Mouse (Mus musculus) MEL (cell line): ENCODE results near the gene Hacd3. TPM values are rescaled to one million over a fixed set of nuclear protein-coding genes. Genes with fewer than 3 reads are reported as not detected.

ENCODE experiments used
- DNase-seq: peaks from one replicate; pipeline ENCODE4 v3.0.0; 2011; ENCODE audit warnings: low read depth, low spot score
- H3K27ac ChIP-seq: 2 replicates; pipeline ENCODE4 v1.5.1; 2012; ENCODE audit warnings: low read depth, mild to moderate bottlenecking, control low read depth, low read length, moderate library complexity; ENCODE audit not compliant: control insufficient read depth
- H3K27me3 ChIP-seq, 2 experiments: fragments of 150-350 bp in 1 of 2; sonication (generic) in 1 of 2; 2 replicates each; pipeline ENCODE4 v1.6.1; 2012; ENCODE audit warnings: low read length in 2 of 2, mild to moderate bottlenecking in 2 of 2, improper control_type of control experiment in 1 of 2, moderate library complexity in 1 of 2; ENCODE audit not compliant: insufficient read depth in 2 of 2, control insufficient read depth in 1 of 2
- H3K36me3 ChIP-seq, 2 experiments: 2 replicates each; pipeline ENCODE4 v1.6.1; 2012 to 2014; ENCODE audit warnings: low read length in 2 of 2, improper control_type of control experiment in 1 of 2, inconsistent platforms in 1 of 2, mild to moderate bottlenecking in 1 of 2; ENCODE audit not compliant: insufficient read depth in 2 of 2, control insufficient read depth in 1 of 2
- H3K4me1 ChIP-seq, 2 experiments: fragments of 150-350 bp in 1 of 2; sonication (generic) in 1 of 2; 2 replicates each; pipeline ENCODE4 v1.6.1; 2012; ENCODE audit warnings: low read length in 2 of 2, improper control_type of control experiment in 1 of 2, mild to moderate bottlenecking in 1 of 2; ENCODE audit not compliant: insufficient read depth in 2 of 2, control insufficient read depth in 1 of 2
- H3K4me3 ChIP-seq, 2 experiments: fragments of 150-350 bp in 1 of 2; sonication (generic) in 1 of 2; 2 replicates each; pipeline ENCODE4 v1.5.1; 2012; ENCODE audit warnings: low read depth in 2 of 2, low read length in 2 of 2, mild to moderate bottlenecking in 2 of 2, moderate library complexity in 2 of 2, control low read depth in 1 of 2, improper control_type of control experiment in 1 of 2; ENCODE audit not compliant: control insufficient read depth in 1 of 2, insufficient read depth in 1 of 2
- H3K79me2 ChIP-seq: 2 replicates; pipeline ENCODE4 v1.6.1; 2012; ENCODE audit warnings: mild to moderate bottlenecking, low read length, moderate library complexity; ENCODE audit not compliant: control insufficient read depth, poor library complexity, insufficient read depth
- H3K9ac ChIP-seq: 2 replicates; pipeline ENCODE4 v1.6.1; 2012; ENCODE audit warnings: low read depth, mild to moderate bottlenecking, control low read depth, low read length, moderate library complexity; ENCODE audit not compliant: control insufficient read depth, poor library complexity, severe bottlenecking
- H3K9me3 ChIP-seq: fragments of 150-350 bp; sonication (generic); replicated peaks from 2 replicates; pipeline ENCODE4 v1.6.1; 2012; ENCODE audit warnings: mild to moderate bottlenecking, low read length, improper control_type of control experiment, moderate library complexity; ENCODE audit not compliant: insufficient read depth
- CHD1 ChIP-seq: IDR thresholded peaks from 2 replicates; pipeline ENCODE4 v1.6.1; 2012; ENCODE audit warnings: low read depth, mild to moderate bottlenecking, inconsistent platforms, low read length, improper control_type of control experiment
- CHD2 ChIP-seq: IDR thresholded peaks from 2 replicates; pipeline ENCODE4 v1.6.1; 2011; ENCODE audit warnings: low read length, improper control_type of control experiment
- CTCF ChIP-seq, 3 experiments: IDR thresholded peaks in 2 of 3; conservative IDR thresholded peaks in 1 of 3; 2 replicates each; pipeline ENCODE4 v1.5.1; 2011 to 2012; ENCODE audit warnings: low read length in 3 of 3, low read depth in 2 of 3, mild to moderate bottlenecking in 2 of 3, improper control_type of control experiment in 1 of 3, inconsistent platforms in 1 of 3, mixed read lengths in 1 of 3, moderate library complexity in 1 of 3; ENCODE audit not compliant: control insufficient read depth in 1 of 3, insufficient read depth in 1 of 3, poor library complexity in 1 of 3, severe bottlenecking in 1 of 3
- ELF1 ChIP-seq: IDR thresholded peaks from 2 replicates; pipeline ENCODE4 v1.6.1; 2014; ENCODE audit warnings: low read depth, mild to moderate bottlenecking, inconsistent platforms, low read length, improper control_type of control experiment, moderate library complexity
- GABPA ChIP-seq: IDR thresholded peaks from 2 replicates; pipeline ENCODE4 v1.6.1; 2012; ENCODE audit warnings: low read depth, mild to moderate bottlenecking, inconsistent platforms, low read length, improper control_type of control experiment, moderate library complexity
- GATA1 ChIP-seq: IDR thresholded peaks from 2 replicates; pipeline ENCODE4 v1.6.1; 2011; ENCODE audit warnings: low read depth, low read length, improper control_type of control experiment
- KAT2A ChIP-seq: conservative IDR thresholded peaks from 2 replicates; pipeline ENCODE4 v1.6.1; 2012; ENCODE audit warnings: low read depth, low read length, improper control_type of control experiment, inconsistent platforms
- MYC ChIP-seq: IDR thresholded peaks from 2 replicates; pipeline ENCODE4 v1.6.1; 2011; ENCODE audit warnings: low read depth, mild to moderate bottlenecking, low read length, improper control_type of control experiment, moderate library complexity
- NRF1 ChIP-seq: IDR thresholded peaks from 2 replicates; pipeline ENCODE4 v1.6.1; 2014; ENCODE audit warnings: low read depth, mild to moderate bottlenecking, inconsistent platforms, low read length, improper control_type of control experiment, moderate library complexity; ENCODE audit not compliant: poor library complexity, insufficient read depth, severe bottlenecking
- SIN3A ChIP-seq: IDR thresholded peaks from 2 replicates; pipeline ENCODE4 v1.6.1; 2012; ENCODE audit warnings: low read length, improper control_type of control experiment, inconsistent platforms
- SMC3 ChIP-seq: IDR thresholded peaks from 2 replicates; pipeline ENCODE4 v1.6.1; 2011; ENCODE audit warnings: low read depth, low read length, improper control_type of control experiment
- UBTF ChIP-seq: IDR thresholded peaks from 2 replicates; pipeline ENCODE4 v1.6.1; 2012; ENCODE audit warnings: low read depth, mild to moderate bottlenecking, inconsistent platforms, low read length, improper control_type of control experiment, moderate library complexity, borderline replicate concordance; ENCODE audit not compliant: insufficient read depth
- USF2 ChIP-seq, 2 experiments: IDR thresholded peaks; 2 replicates each; pipeline ENCODE4 v1.6.1; 2011 to 2012; ENCODE audit warnings: improper control_type of control experiment in 2 of 2, low read length in 2 of 2, borderline replicate concordance in 1 of 2, inconsistent platforms in 1 of 2, low read depth in 1 of 2, mild to moderate bottlenecking in 1 of 2; ENCODE audit not compliant: insufficient read depth in 1 of 2
- polyA plus RNA-seq, 2 experiments: library from polyadenylated mRNA; stranded (reverse) in 1 of 2; unstranded in 1 of 2; fragments of >175 nt in 1 of 2; fragments of >200 nt in 1 of 2; gene quantifications; 2 replicates each; pipeline versions ENCODE4 v1.2.1 to v1.2.4; 2012; ENCODE audit warnings: low replicate concordance in 2 of 2, low read depth in 1 of 2; ENCODE audit not compliant: insufficient read length in 2 of 2, insufficient read depth in 1 of 2, missing spikeins in 1 of 2
- total RNA-seq: library from RNA; depleted of rRNA; stranded (reverse); fragments of 300-350 nt; gene quantifications from 2 replicates; pipeline ENCODE4 v1.2.3, GENCODE M21; 2012

Hacd3 gene
- total and polyA plus RNA-seq, 3 experiments: 47.3 to 340 (median 57.9) TPM

DNA sequence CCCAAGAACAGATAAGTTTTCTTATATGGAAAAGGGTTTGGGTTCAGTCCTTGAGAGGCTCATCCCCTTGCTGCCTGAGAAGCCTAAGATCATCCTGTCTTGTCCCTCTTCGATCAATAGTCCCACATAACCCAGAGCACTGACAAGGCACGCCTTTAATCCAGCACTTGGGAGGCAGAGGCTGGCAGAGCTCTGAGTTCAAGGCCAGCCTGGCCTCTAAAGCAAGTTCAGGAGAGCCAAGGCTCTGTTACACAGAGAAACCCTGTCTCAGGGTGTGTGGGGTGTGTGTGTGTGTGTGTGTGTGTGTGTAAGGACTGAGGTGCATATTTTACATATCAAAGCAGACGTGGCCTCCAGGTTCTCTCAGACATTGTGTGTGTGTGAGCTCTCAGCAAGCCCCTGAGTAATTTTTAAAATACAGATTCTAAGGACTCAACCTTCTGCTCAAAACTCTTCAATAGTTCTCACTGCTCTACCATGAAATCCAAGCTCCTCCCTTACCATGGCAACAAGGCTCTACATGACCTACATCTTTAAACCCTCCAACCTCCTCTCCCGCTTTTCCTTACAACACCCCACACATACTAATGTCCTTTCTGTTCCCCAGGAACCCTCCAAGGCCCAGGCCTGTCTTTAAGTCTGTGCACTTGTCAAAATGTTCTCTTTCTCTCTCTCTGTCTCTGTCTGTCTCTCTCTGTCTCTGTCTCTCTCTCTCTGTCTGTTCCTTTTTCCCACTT lies 5.1 kb downstream of the Hacd3 start:
- H3K36me3 ChIP-seq: peaks cover 0 to 42% of the 10 kb centered on the region in 2 experiments; a peak in 2 of 4 replicates
- no peak overlapping the region for H3K27ac ChIP-seq
- no peak overlapping the region for H3K4me3 ChIP-seq
- TF ChIP-seq SMC3: no peak
- no peak for TF ChIP-seq USF2 (IDR thresholded peaks at IDR 0.05; ENCODE audit: borderline replicate concordance in 1 of 2, insufficient read depth in 1 of 2, low read depth in 1 of 2, low read length in 2 of 2)
- TF ChIP-seq KAT2A: no peak
- TF ChIP-seq GATA1: no peak
- TF ChIP-seq UBTF: no peak
- TF ChIP-seq GABPA: no peak
- no peak for TF ChIP-seq ELF1
- TF ChIP-seq CHD2: no peak
- TF ChIP-seq NRF1: no peak
- no peak for TF ChIP-seq MYC
- TF ChIP-seq CHD1: no peak
- H3K27me3 ChIP-seq: no peaks in the 10 kb centered on the region
- H3K9me3 ChIP-seq: no peaks in the 10 kb centered on the region
- peaks cover 59% of the 10 kb centered on the region for H3K79me2 ChIP-seq
- DNase-seq: no peak
- peaks cover 18 to 38% of the 10 kb centered on the region in 2 experiments for H3K4me1 ChIP-seq
- H3K9ac ChIP-seq: no peak overlapping the region

DNA sequence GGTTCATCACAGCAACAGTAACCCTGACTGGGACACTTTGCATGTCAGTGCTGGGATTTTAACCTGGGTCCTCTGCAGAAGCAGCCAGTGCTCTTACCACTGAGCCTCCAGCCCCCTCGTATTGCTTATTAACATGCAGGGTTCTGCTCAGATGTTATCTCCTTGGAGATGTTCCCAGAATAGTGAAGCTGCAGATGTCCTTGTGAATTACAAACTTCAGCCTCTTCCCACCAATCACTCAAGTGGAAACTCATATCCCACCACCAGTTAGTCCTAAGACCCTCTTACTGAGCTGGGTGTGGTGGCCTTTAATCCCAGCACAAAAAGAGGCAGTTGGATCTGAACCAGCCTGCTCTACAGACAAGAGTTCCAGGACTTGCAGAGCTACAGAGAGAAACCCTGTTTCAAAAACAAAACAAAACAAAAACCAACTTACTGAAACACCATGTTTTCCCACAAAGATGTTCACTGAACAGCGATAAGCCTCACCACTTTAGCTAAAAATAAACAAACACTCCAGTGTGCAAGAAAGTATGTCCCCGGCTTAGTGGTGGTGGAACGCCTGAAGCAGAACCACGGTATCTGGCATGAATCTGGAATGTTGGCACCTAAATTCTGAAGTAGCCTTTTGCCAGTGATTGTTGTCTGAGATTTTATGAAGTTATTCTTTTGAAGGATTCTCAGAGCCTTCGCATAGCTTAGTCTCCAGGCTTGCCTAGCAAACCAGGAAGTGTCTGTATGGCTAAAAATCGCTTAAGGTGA lies 5.9 kb downstream of the Hacd3 start:
- peaks cover 0 to 42% of the 10 kb centered on the region in 2 experiments; a peak in 2 of 4 replicates for H3K36me3 ChIP-seq
- no peak overlapping the region for H3K9ac ChIP-seq
- H3K4me1 ChIP-seq: peaks cover 18 to 38% of the 10 kb centered on the region in 2 experiments
- no peaks in the 10 kb centered on the region for H3K9me3 ChIP-seq
- DNase-seq: peak; percentile 24
- no peak overlapping the region for H3K27ac ChIP-seq
- peaks cover 52% of the 10 kb centered on the region for H3K79me2 ChIP-seq
- H3K27me3 ChIP-seq: no peaks in the 10 kb centered on the region
- TF ChIP-seq ELF1: peak; percentile 49; the same call in 1 of the 2 replicates
- no peak for TF ChIP-seq GATA1
- H3K4me3 ChIP-seq: no peak overlapping the region

DNA sequence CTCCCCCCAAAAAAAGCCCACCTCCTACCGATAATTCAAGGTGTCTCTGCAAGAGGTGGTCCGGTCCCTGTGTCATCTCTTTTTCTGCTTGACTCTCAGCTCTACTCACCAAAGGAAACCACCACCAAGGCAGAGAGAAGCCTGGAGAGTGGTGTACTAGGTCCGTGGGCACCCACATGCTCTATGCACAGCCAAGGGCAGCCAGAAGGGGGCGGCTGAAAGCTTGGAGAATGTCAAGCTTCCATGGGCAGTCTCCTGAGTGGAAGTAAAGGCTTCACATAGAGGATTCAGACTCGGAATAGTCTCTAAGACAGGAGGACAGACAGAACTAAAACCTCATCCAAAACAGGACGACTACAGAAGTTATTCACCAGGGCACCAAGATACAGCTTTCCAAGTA lies 10.2 kb downstream of the Hacd3 start:
- Histone ChIP-seq H3K27ac (no peak overlapping the region), H3K9ac (no peak overlapping the region), H3K27me3 (no peaks in the 10 kb centered on the region), H3K4me1 (peaks cover 0 to 12% of the 10 kb centered on the region in 2 experiments; a peak in 2 of 4 replicates), H3K4me3 (no peak overlapping the region)
- TF ChIP-seq SMC3: peak; percentile 19; the same call in 1 of the 2 replicates
- peak; percentile 20 to 55 (median 34) for TF ChIP-seq CTCF (IDR thresholded peaks at IDR 0.05 in 2 of 3, conservative IDR thresholded peaks at IDR 0.05 in 1 of 3; ENCODE audit: control insufficient read depth in 1 of 3, insufficient read depth in 1 of 3, low read depth in 2 of 3, low read length in 3 of 3, poor library complexity in 1 of 3, severe bottlenecking in 1 of 3)
- TF ChIP-seq SIN3A: no peak
- TF ChIP-seq, all 39 proteins: peak for 2
- DNase-seq: no peak
- Histone ChIP-seq H3K9me3 (no peaks in the 10 kb centered on the region), H3K36me3 (peaks cover 2 to 10% of the 10 kb centered on the region in 2 experiments; a peak in 2 of 4 replicates), H3K79me2 (peaks cover 20% of the 10 kb centered on the region)
